Mouse (Mus musculus) heart, embryonic 10.5 days (tissue): ENCODE results near the gene Epx. TPM values are rescaled to one million over a fixed set of nuclear protein-coding genes. Genes with fewer than 3 reads are reported as not detected.

Source experiments
- DNase-seq: peaks from one replicate; pipeline ENCODE4 v3.0.0-alpha.2; 2017; ENCODE audit warnings: low spot score
- H3K27ac ChIP-seq: fragments of 300-500 bp; sonication (generic); 2 replicates; pipeline ENCODE4 v1.5.1; 2016; ENCODE audit warnings: mild to moderate bottlenecking
- H3K27me3 ChIP-seq: fragments of 300-500 bp; sonication (generic); 2 replicates; pipeline ENCODE4 v1.6.1; 2016; ENCODE audit warnings: mild to moderate bottlenecking; ENCODE audit not compliant: poor library complexity, insufficient read depth, severe bottlenecking
- H3K36me3 ChIP-seq: fragments of 300-500 bp; sonication (generic); 2 replicates; pipeline ENCODE4 v1.6.1; 2016; ENCODE audit warnings: mild to moderate bottlenecking, moderate library complexity
- H3K4me1 ChIP-seq: fragments of 300-500 bp; sonication (generic); 2 replicates; pipeline ENCODE4 v1.6.1; 2016; ENCODE audit warnings: mild to moderate bottlenecking
- H3K4me3 ChIP-seq: fragments of 300-500 bp; sonication (generic); 2 replicates; pipeline ENCODE4 v1.5.1; 2016; ENCODE audit warnings: mild to moderate bottlenecking, moderate library complexity
- H3K9me3 ChIP-seq: fragments of 300-500 bp; sonication (generic); 2 replicates; pipeline ENCODE4 v1.6.1; 2016; ENCODE audit warnings: mild to moderate bottlenecking, moderate library complexity
- WGBS: fragments of 180-500 bp; shearing (Covaris S2); methylation state at CpG from one replicate; pipeline ENCODE4 v1.1.7; 2016; 5-methylcytosine and 5-hydroxymethylcytosine counted together
- polyA plus RNA-seq: library from polyadenylated mRNA; unstranded; fragments of >200 nt; fragmentation: Nextera tagmentation; extraction: Ambion mirVana; gene quantifications from 2 replicates; pipeline ENCODE4 v1.2.1, GENCODE M21; 2016

Epx gene
- polyA plus RNA-seq, 1 experiment from 2014 or later, result 0.20 TPM

GRCm38 (mm10) chr11:87862805-87863204 lies 12.5 kb downstream of the Epx start:
- Histone ChIP-seq H3K27ac (no peak overlapping the region), H3K27me3 (no peaks in the 10 kb centered on the region), H3K36me3 (peaks cover 15% of the 10 kb centered on the region), H3K4me3 (no peak overlapping the region), H3K4me1 (peaks cover 17% of the 10 kb centered on the region; the same call in 1 of the 2 replicates), H3K9me3 (no peaks in the 10 kb centered on the region)
- 84% methylated on average over 13 of the region's 13 CpGs for WGBS
- DNase-seq, result no peak

GRCm38 (mm10) chr11:87860426-87860825 lies 14.9 kb downstream of the Epx start:
- Histone ChIP-seq H3K27ac (no peak overlapping the region), H3K4me3 (no peak overlapping the region), H3K36me3 (peaks cover 30% of the 10 kb centered on the region), H3K4me1 (peaks cover 17% of the 10 kb centered on the region; the same call in 1 of the 2 replicates), H3K27me3 (no peaks in the 10 kb centered on the region), H3K9me3 (no peaks in the 10 kb centered on the region)
- no peak for DNase-seq
- WGBS, result 86% methylated on average over 9 of the region's 9 CpGs

- Histone ChIP-seq H3K4me1 (peaks cover 17% of the 10 kb centered on the region; the same call in 1 of the 2 replicates), H3K27ac (no peak overlapping the region), H3K36me3 (peaks cover 30% of the 10 kb centered on the region), H3K27me3 (no peaks in the 10 kb centered on the region), H3K9me3 (no peaks in the 10 kb centered on the region), H3K4me3 (no peak overlapping the region)
- DNase-seq, result no peak
- 71% methylated on average over 11 of the region's 11 CpGs for WGBS
Measured at GRCm38 (mm10) chr11:87859273-87859672, 16.1 kb downstream of the Epx start.

GRCm38 (mm10) chr11:87854550-87854949 lies 20.8 kb downstream of the Epx start:
- 84% methylated on average over 7 of the region's 7 CpGs for WGBS
- Histone ChIP-seq H3K27me3 (no peaks in the 10 kb centered on the region), H3K4me1 (peaks cover 9% of the 10 kb centered on the region)

GRCm38 (mm10) chr11:87853597-87853954 lies 21.8 kb downstream of the Epx start:
- no peak for DNase-seq
- peak overlapping the region; percentile 92 for H3K27ac ChIP-seq

More at GRCm38 (mm10) chr11:87854550-87854949, 20.8 kb downstream of the Epx start:
- Histone ChIP-seq H3K4me3 (no peak overlapping the region), H3K27ac (no peak overlapping the region), H3K9me3 (no peaks in the 10 kb centered on the region), H3K36me3 (peaks cover 20% of the 10 kb centered on the region; the same call in 1 of the 2 replicates)
- DNase-seq, result no peak

GRCm38 (mm10) chr11:87852690-87853596 lies 22.4 kb downstream of the Epx start, which contains the start of gene Mks1:
Gene Mks1 (plus strand): TSS chr11:87853215.
- H3K27me3 ChIP-seq, result no peaks in the 10 kb centered on the region
- peaks cover 16% of the 10 kb centered on the region; the same call in 1 of the 2 replicates for H3K36me3 ChIP-seq
- WGBS, result 6% methylated on average over 40 of the region's 40 CpGs

More at GRCm38 (mm10) chr11:87853597-87853954, 21.8 kb downstream of the Epx start:
- Histone ChIP-seq H3K4me1 (peaks cover 4% of the 10 kb centered on the region), H3K36me3 (peaks cover 19% of the 10 kb centered on the region; the same call in 1 of the 2 replicates), H3K4me3 (peak overlapping the region; percentile 73), H3K9me3 (no peaks in the 10 kb centered on the region), H3K27me3 (no peaks in the 10 kb centered on the region)
- WGBS, result 44% methylated on average over 8 of the region's 8 CpGs

GRCm38 (mm10) chr11:87847884-87848283 lies 27.5 kb downstream of the Epx start:
- no peaks in the 10 kb centered on the region for H3K4me1 ChIP-seq
- H3K36me3 ChIP-seq, result no peaks in the 10 kb centered on the region
- H3K27me3 ChIP-seq, result no peaks in the 10 kb centered on the region
- H3K27ac ChIP-seq, result no peak overlapping the region
- 62% methylated on average over 6 of the region's 6 CpGs for WGBS
- DNase-seq, result no peak
- no peak overlapping the region for H3K4me3 ChIP-seq
- no peaks in the 10 kb centered on the region for H3K9me3 ChIP-seq

More at GRCm38 (mm10) chr11:87852690-87853596, 22.4 kb downstream of the Epx start, which contains the start of gene Mks1:
- H3K4me3 ChIP-seq, result peak within 1 kb of the TSS; percentile 73
- peaks cover 4% of the 10 kb centered on the region for H3K4me1 ChIP-seq
- peak within 1 kb of the TSS; percentile 92 for H3K27ac ChIP-seq
- peak; percentile 97 for DNase-seq
- no peaks in the 10 kb centered on the region for H3K9me3 ChIP-seq

- 82% methylated on average over 12 of the region's 12 CpGs for WGBS
- H3K36me3 ChIP-seq, result no peaks in the 10 kb centered on the region
- H3K4me1 ChIP-seq, result no peaks in the 10 kb centered on the region
- H3K27me3 ChIP-seq, result no peaks in the 10 kb centered on the region
- no peak overlapping the region for H3K4me3 ChIP-seq
- H3K9me3 ChIP-seq, result no peaks in the 10 kb centered on the region
- H3K27ac ChIP-seq, result no peak overlapping the region
- DNase-seq, result no peak
Measured at GRCm38 (mm10) chr11:87846968-87847600, 28.3 kb downstream of the Epx start.

GRCm38 (mm10) chr11:87841436-87841835 lies 33.9 kb downstream of the Epx start:
- Histone ChIP-seq H3K4me1 (no peaks in the 10 kb centered on the region; the same call in 1 of the 2 replicates), H3K4me3 (no peak overlapping the region), H3K27ac (no peak overlapping the region; the same call in 1 of the 2 replicates), H3K27me3 (no peaks in the 10 kb centered on the region), H3K9me3 (no peaks in the 10 kb centered on the region), H3K36me3 (no peaks in the 10 kb centered on the region)
- no peak for DNase-seq
- 83% methylated on average over 3 of the region's 3 CpGs for WGBS

- Histone ChIP-seq H3K27ac (no peak overlapping the region), H3K9me3 (no peaks in the 10 kb centered on the region), H3K27me3 (no peaks in the 10 kb centered on the region), H3K4me3 (no peak overlapping the region), H3K36me3 (no peaks in the 10 kb centered on the region), H3K4me1 (no peaks in the 10 kb centered on the region; the same call in 1 of the 2 replicates)
- 61% methylated on average over 8 of the region's 8 CpGs for WGBS
- no peak for DNase-seq
Measured at GRCm38 (mm10) chr11:87840676-87841075, 34.7 kb downstream of the Epx start.

GRCm38 (mm10) chr11:87828239-87828900 lies 47.0 kb downstream of the Epx start, which contains the start of gene Lpo:
Gene Lpo (minus strand): TSS chr11:87828289.
- DNase-seq, result no peak
- Histone ChIP-seq H3K27me3 (peaks cover 30% of the 10 kb centered on the region), H3K36me3 (no peaks in the 10 kb centered on the region), H3K27ac (no peak within 1 kb of the TSS), H3K4me1 (no peaks in the 10 kb centered on the region), H3K4me3 (no peak within 1 kb of the TSS), H3K9me3 (no peaks in the 10 kb centered on the region)
- 70% methylated on average over 10 of the region's 10 CpGs for WGBS

- DNase-seq, result no peak
- H3K36me3 ChIP-seq, result no peaks in the 10 kb centered on the region
- no peaks in the 10 kb centered on the region for H3K9me3 ChIP-seq
- H3K27ac ChIP-seq, result no peak overlapping the region
- H3K27me3 ChIP-seq, result peaks cover 60% of the 10 kb centered on the region
- H3K4me1 ChIP-seq, result peaks cover 7% of the 10 kb centered on the region; the same call in 1 of the 2 replicates
- 59% methylated on average over 5 of the region's 5 CpGs for WGBS
- no peak overlapping the region for H3K4me3 ChIP-seq
Measured at GRCm38 (mm10) chr11:87821502-87821901, 53.8 kb downstream of the Epx start.
